Mouse (Mus musculus) kidney, embryonic 16.5 days (tissue): Measurements from ENCODE around the gene Gm20388. TPM values are rescaled to one million over a fixed set of nuclear protein-coding genes. Genes with fewer than 3 reads are reported as not detected.

Experiments used
- ATAC-seq: fragments of 200-750 bp; cut with Nextera tagmentation; 2 replicates; pipeline ENCODE4 v1.8.0; 2017; ENCODE audit warnings: moderate TSS enrichment; ENCODE audit not compliant: low FRiP score, low TSS enrichment
- H3K27ac ChIP-seq: fragments of 300-500 bp; sonication (generic); 2 replicates; pipeline ENCODE4 v1.5.1; 2014; ENCODE audit warnings: low read length
- H3K27me3 ChIP-seq: fragments of 300-500 bp; sonication (generic); 2 replicates; pipeline ENCODE4 v1.6.1; 2014; ENCODE audit warnings: low read length, control low read depth, mixed read lengths; ENCODE audit not compliant: insufficient read depth
- H3K36me3 ChIP-seq: fragments of 300-500 bp; sonication (generic); 2 replicates; pipeline ENCODE4 v1.6.1; 2014; ENCODE audit warnings: low read length, control low read depth, mixed read lengths; ENCODE audit not compliant: insufficient read depth
- H3K4me1 ChIP-seq: fragments of 300-500 bp; sonication (generic); 2 replicates; pipeline ENCODE4 v1.6.1; 2014; ENCODE audit warnings: low read length, control low read depth, mixed read lengths; ENCODE audit not compliant: insufficient read depth
- H3K4me2 ChIP-seq: fragments of 300-500 bp; sonication (generic); replicated peaks from 2 replicates; pipeline ENCODE4 v1.6.1; 2014; ENCODE audit warnings: low read depth, low read length
- H3K4me3 ChIP-seq: fragments of 300-500 bp; sonication (generic); 2 replicates; pipeline ENCODE4 v1.5.1; 2014; ENCODE audit warnings: mild to moderate bottlenecking, low read length
- H3K9ac ChIP-seq: fragments of 300-500 bp; sonication (generic); replicated peaks from 2 replicates; pipeline ENCODE4 v1.6.1; 2014; ENCODE audit warnings: low read length
- H3K9me3 ChIP-seq: fragments of 300-500 bp; sonication (generic); 2 replicates; pipeline ENCODE4 v1.6.1; 2016; ENCODE audit warnings: low read length, control low read depth
- WGBS: fragments of 180-500 bp; shearing (Covaris S2); extraction: QIAGEN DNeasy Blood & Tissue Kit; methylation state at CpG from one replicate; pipeline ENCODE4 v1.1.7; 2014; 5-methylcytosine and 5-hydroxymethylcytosine counted together
- polyA plus RNA-seq: library from polyadenylated mRNA; unstranded; fragments of >200 nt; fragmentation: Nextera tagmentation; extraction: Ambion mirVana; gene quantifications from 2 replicates; pipeline ENCODE4 v1.2.1, GENCODE M21; 2015

The Gm20388 gene
- polyA plus RNA-seq, 1 experiment from 2014 or later = 7.7 TPM

DNA sequence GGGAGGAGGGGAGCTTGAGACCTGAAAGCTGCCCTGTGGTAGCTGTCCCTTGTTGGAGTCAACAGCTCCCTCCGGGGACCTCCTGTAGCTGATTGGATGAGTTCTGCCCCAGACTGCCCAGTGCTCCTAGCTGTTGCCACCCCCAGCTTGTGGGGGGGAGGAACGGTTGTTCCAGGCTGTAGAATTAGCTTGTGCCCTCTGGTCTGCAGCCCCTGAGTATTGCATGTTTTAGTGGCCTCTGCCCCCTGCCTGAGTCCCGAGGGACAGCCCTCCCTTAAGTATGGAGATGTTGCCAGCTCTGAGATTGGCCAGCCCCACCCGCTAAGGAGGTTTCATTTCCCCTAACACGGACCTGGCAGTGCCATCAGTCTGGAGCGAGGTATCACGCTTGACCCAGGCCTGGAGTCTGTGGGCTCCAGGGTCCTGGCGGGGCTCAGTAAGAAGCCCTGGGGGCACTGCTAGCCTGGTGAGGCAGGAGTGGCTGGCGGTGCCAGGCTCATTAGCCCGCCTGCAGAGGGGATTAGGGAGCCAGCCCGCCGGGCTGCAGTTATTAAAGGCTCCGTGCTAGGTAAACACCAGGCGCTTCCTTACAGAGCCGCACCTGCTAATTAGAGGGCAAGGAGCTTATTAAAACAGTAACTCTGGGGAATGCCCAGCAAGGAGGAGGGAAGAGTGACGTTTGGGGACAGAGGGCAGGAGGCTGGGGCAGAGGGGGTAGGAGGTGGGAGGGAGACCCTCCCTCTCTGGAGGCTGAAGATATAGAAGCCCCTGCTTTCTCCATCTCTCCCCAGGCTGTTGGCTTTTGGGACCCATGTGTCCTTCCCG is 424.8 kb downstream of the Gm20388 start:
- 0 out of 2 replicates have a peak overlapping the region, but pooled peaks have one; percentile 5 for H3K4me3 ChIP-seq
- H3K4me1 ChIP-seq = peaks cover 44% of the 10 kb centered on the region
- peak overlapping the region; percentile 74 for H3K27ac ChIP-seq
- no peaks in the 10 kb centered on the region for H3K9me3 ChIP-seq
- H3K27me3 ChIP-seq = no peaks in the 10 kb centered on the region
- ATAC-seq = peak; percentile 19; the same call in 1 of the 2 replicates
- H3K4me2 ChIP-seq = peak overlapping the region; percentile 33
- WGBS = 10% methylated on average over 17 of the region's 17 CpGs
- H3K9ac ChIP-seq = peak overlapping the region; percentile 23
- H3K36me3 ChIP-seq = no peaks in the 10 kb centered on the region

DNA sequence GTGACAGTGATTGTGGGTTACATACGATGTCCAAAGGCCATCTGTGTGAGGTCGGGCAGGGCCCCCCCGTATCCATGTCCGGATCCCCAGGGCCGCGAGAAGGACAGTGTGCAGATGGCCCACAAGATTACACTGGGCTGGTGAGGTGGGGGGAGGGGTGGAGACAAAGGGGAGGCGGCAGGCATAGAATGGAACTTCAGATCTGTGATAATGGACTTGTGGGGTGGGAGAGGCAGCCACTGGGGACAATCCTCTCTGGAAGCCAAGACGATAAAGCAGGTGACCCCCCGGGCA is 425.4 kb downstream of the Gm20388 start:
- Histone ChIP-seq H3K27ac (no peak overlapping the region), H3K9ac (no peak overlapping the region; the same call in 1 of the 2 replicates), H3K36me3 (no peaks in the 10 kb centered on the region), H3K4me2 (peak overlapping the region; percentile 33; the same call in 1 of the 2 replicates), H3K27me3 (no peaks in the 10 kb centered on the region), H3K4me1 (peaks cover 44% of the 10 kb centered on the region), H3K4me3 (no peak overlapping the region), H3K9me3 (no peaks in the 10 kb centered on the region)
- 4% methylated on average over 9 of the region's 9 CpGs for WGBS
- no peak for ATAC-seq

DNA sequence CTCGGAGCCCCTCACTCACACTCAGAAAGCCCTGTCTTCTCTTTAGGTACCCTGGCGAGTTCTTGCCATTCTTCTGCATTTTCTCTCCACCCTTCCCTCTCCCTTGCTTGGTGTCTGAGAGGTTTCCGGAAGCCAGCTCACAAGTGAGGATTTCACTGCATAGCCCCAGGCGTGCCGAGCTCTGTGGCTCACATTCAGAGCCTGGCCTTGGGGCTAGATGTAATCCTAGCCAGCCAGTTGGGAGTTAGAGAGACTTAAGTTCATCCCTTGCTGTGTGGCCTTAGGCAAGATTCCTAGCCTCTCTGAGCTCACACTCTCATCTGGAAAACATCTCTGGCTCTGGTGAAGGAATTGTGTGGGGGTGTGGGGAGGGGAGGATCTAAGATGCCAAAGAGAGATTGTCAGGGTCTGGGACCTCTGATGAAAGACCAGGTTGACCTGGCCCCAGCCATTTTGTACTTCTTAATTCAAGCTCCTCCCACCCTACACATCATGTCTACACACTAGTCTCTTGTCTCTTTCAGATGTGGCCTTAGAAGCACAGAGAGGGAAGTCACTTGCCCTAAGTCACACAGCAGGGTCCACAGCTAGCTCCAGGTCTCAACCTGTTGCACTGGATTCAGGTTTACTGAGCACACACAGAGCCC is 426.4 kb downstream of the Gm20388 start:
- no peak overlapping the region for H3K27ac ChIP-seq
- ATAC-seq = no peak
- no peaks in the 10 kb centered on the region for H3K36me3 ChIP-seq
- no peaks in the 10 kb centered on the region for H3K9me3 ChIP-seq
- H3K27me3 ChIP-seq = no peaks in the 10 kb centered on the region
- peaks cover 36% of the 10 kb centered on the region for H3K4me1 ChIP-seq
- 68% methylated on average over 5 of the region's 5 CpGs for WGBS
- H3K4me3 ChIP-seq = no peak overlapping the region
- H3K9ac ChIP-seq = no peak overlapping the region
- no peak overlapping the region for H3K4me2 ChIP-seq

DNA sequence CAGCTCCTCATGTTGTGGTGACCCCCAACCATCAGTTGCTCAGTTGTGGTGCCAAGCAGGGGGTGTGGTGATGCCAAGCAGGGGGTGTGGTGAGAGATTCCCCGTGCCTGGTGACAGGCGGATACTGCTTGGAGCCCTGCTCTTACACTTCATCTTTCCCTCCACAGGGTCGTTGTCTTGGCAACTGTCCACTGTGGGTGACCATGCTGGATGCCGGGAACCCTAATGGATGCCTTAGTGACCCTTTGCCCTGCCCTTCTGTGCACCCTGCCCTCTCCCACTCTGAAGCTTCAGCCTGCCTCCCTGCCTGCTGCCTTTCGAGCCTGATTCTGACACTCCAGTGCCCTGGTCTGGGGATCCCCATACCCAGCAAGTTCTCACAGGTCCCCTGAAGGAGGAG is 427.0 kb downstream of the Gm20388 start:
- 59% methylated on average over 5 of the region's 5 CpGs for WGBS
- no peak overlapping the region for H3K4me3 ChIP-seq
- H3K4me1 ChIP-seq = peaks cover 36% of the 10 kb centered on the region
- H3K4me2 ChIP-seq = no peak overlapping the region
- no peak overlapping the region for H3K9ac ChIP-seq
- no peak for ATAC-seq
- H3K27me3 ChIP-seq = no peaks in the 10 kb centered on the region
- no peaks in the 10 kb centered on the region for H3K36me3 ChIP-seq
- H3K27ac ChIP-seq = no peak overlapping the region
- H3K9me3 ChIP-seq = no peaks in the 10 kb centered on the region

DNA sequence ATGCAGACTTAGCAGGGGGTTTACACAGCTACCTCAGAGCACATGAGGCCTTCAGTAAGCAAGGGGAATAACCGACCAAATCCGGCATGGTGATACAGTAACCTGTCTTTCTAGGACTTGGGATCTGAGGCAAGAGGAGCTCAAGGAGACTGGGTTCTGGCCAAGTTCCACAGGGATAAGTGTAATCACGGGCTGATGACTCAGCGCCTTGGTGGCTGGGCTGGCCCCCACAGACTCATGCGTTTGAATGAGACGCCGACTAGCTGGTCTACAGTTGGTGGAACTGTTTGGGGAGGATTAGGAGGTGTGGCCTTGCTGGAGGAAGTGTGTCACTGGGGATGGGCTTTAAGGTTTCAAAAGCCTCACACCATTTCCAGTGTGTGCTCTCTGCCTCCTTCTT is 428.0 kb downstream of the Gm20388 start:
- Histone ChIP-seq H3K4me3 (no peak overlapping the region), H3K4me1 (peaks cover 40% of the 10 kb centered on the region), H3K9me3 (no peaks in the 10 kb centered on the region), H3K36me3 (no peaks in the 10 kb centered on the region), H3K27ac (no peak overlapping the region), H3K27me3 (no peaks in the 10 kb centered on the region), H3K4me2 (no peak overlapping the region), H3K9ac (no peak overlapping the region)
- ATAC-seq = no peak
- 94% methylated on average over 7 of the region's 7 CpGs for WGBS

DNA sequence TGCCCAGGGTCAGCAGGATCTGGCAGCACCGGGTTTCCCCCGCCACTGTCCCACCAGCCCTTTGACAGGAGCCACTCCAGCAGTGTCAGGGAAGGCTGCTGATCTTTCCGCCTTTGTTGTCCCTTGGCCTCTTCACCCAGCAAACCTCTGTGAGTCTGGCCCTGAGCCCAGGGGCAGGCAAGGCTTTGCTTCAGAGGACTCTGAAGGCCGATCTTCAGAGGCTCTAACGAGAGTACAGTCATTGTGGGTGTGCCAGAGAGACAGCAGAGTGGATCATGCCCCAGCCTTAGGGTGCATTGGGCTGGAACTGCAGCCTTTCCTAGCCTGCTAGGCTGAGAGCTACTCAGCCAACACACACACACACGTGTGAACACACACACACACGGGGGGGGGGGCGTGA is 429.1 kb downstream of the Gm20388 start:
- WGBS = 45% methylated on average over 7 of the region's 8 CpGs
- ATAC-seq = no peak

DNA sequence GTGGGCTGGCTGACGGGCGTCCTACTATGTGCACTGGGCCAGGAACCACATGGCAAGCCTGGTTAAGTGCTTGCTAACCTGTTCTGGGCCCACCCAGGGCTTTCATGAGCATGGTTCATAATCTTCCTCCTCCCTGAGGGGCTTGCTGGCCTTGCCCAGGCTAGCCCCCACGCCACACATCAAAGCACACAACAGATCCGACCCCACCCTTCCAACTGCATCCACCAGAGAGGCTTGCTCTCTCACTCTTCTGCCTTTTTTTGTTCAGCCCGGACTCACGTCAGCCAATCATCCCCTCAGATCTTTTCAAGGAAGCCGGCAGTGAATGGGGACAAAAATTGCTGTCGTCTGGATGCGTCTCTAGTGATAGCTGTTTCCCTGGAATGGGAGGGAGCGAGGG is 430.5 kb downstream of the Gm20388 start:
- Histone ChIP-seq H3K27me3 (no peaks in the 10 kb centered on the region), H3K4me3 (no peak overlapping the region), H3K9ac (no peak overlapping the region), H3K9me3 (no peaks in the 10 kb centered on the region), H3K36me3 (no peaks in the 10 kb centered on the region), H3K4me1 (peaks cover 42% of the 10 kb centered on the region), H3K27ac (no peak overlapping the region), H3K4me2 (no peak overlapping the region)
- no peak for ATAC-seq
- 79% methylated on average over 10 of the region's 10 CpGs for WGBS

More for the DNA sequence above, 429.1 kb downstream of the Gm20388 start:
- Histone ChIP-seq H3K4me2 (no peak overlapping the region), H3K4me3 (no peak overlapping the region), H3K27me3 (no peaks in the 10 kb centered on the region), H3K27ac (no peak overlapping the region), H3K9ac (no peak overlapping the region), H3K9me3 (no peaks in the 10 kb centered on the region), H3K36me3 (no peaks in the 10 kb centered on the region), H3K4me1 (peaks cover 45% of the 10 kb centered on the region)

DNA sequence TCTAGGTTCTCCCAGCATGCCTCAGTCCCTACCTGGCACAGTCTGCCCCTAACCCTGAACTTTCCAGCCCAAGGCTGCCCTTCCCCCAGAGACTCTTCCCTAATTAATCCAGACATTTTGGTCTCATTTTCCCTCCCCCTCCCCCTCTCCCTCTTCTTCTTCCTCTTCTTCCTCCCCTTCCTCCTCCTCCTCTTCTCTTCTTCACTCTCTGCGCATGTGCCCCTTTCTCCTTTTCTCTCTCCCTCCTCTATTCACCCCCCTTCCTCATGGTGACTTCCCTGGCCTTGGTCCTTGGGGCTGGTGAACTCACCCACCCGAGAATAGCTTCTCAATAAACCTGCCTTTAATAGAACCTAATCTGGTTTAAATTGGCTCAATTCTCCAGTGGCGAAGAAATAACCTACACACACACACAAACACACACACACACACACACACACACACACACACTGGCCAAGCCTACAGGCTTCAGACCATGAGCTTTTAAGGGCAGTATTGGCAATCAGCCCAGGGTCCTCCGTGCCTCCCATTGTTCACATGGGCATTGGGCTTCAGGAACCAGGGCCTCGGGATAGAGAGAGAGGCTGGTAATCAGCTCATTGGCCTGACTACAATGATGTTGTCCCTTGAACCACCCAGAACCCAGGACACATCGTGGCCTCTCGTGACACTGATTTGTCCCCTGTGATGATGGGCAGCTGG is 432.4 kb downstream of the Gm20388 start:
- WGBS = 68% methylated on average over 7 of the region's 7 CpGs
- Histone ChIP-seq H3K4me2 (no peak overlapping the region), H3K9ac (no peak overlapping the region), H3K27me3 (no peaks in the 10 kb centered on the region), H3K36me3 (no peaks in the 10 kb centered on the region), H3K4me3 (no peak overlapping the region), H3K4me1 (peaks cover 56% of the 10 kb centered on the region), H3K27ac (no peak overlapping the region), H3K9me3 (no peaks in the 10 kb centered on the region)
- ATAC-seq = no peak

DNA sequence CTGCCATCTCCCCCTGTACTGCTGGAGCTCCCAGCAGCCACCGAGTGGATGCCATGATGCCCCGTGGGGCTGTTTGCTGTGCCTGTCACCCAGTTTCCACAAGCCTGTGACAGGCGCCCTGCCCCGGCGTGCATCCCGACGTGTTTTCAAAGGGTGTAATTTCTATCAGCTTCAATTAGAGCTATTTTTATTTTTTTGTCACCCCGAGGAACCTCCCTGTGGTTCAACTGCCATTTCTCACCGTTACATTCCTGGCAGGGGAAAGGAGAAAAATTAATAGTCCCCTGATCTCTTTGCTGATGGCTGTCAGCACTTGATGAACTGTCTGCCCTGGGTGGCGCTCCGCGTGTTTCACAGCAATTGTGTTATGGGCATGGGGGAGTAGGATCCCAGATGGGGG is 432.9 kb downstream of the Gm20388 start:
- no peak for ATAC-seq
- WGBS = 60% methylated on average over 12 of the region's 12 CpGs
- H3K9ac ChIP-seq = no peak overlapping the region

DNA sequence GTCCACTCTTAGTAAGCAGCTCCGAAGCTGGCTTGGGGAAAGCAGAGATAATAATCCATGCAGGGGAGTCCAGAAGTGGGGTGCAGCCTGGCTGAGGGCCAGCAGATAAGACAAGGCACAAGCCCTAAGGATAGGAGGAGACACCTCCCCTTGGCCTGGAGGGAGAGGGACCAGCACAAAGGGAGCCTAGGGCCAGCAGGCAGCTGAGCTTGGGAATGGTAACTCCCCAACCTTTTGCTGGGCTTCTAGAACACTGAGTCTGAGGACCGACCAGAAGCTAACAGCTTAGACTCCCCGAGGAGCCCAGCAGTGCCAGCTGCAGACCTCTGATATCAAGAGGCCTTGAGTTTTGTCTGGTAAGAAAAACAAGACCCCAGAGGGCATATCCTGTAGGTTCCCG is 433.5 kb downstream of the Gm20388 start:
- WGBS = 19% methylated on average over 4 of the region's 4 CpGs
- ATAC-seq = no peak
- H3K4me1 ChIP-seq = peaks cover 68% of the 10 kb centered on the region
- no peak overlapping the region for H3K27ac ChIP-seq
- H3K36me3 ChIP-seq = no peaks in the 10 kb centered on the region
- H3K9me3 ChIP-seq = no peaks in the 10 kb centered on the region
- H3K9ac ChIP-seq = no peak overlapping the region
- no peak overlapping the region for H3K4me2 ChIP-seq
- no peaks in the 10 kb centered on the region for H3K27me3 ChIP-seq
- no peak overlapping the region for H3K4me3 ChIP-seq

More for the DNA sequence above, 432.9 kb downstream of the Gm20388 start:
- no peak overlapping the region for H3K4me2 ChIP-seq
- no peak overlapping the region for H3K27ac ChIP-seq
- no peaks in the 10 kb centered on the region for H3K27me3 ChIP-seq
- H3K4me3 ChIP-seq = no peak overlapping the region
- H3K4me1 ChIP-seq = peaks cover 62% of the 10 kb centered on the region
- no peaks in the 10 kb centered on the region for H3K36me3 ChIP-seq
- H3K9me3 ChIP-seq = no peaks in the 10 kb centered on the region
